Mouse (Mus musculus): ENCODE results near the gene Cebpa. TPM values are rescaled to one million over a fixed set of nuclear protein-coding genes. Genes with fewer than 3 reads are reported as not detected.

Gene Cebpa
- polyA plus RNA-seq, 1 experiment from 2014 or later = 11.0 TPM

DNA sequence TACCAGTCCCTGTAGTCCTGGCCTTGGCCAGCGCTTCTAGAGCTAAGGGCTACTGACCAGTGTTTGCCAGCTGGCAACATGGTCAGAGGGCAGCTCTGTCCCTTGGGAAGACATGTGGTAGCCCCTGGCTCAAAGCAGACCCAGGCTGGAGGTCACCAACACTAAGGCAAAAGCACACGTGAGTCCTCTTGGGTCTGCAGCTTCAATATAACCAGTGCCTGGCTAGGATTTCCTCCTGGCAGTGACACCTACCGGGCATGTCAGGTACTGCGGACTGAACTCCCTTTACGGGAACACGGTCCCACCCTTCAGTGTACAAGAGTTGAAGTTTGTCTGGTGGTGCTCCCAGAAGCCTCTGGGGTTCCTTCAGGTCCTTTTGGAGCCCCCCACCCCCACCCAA, 50.2 kb downstream of the Cebpa start:
- Histone ChIP-seq H3K27me3 (no peaks in the 10 kb centered on the region), H3K27ac (replicated peaks) (no peak overlapping the region), H3K4me2 (no peak overlapping the region), H3K9ac (no peak overlapping the region), H3K4me1 (replicated peaks) (peaks cover 26% of the 10 kb centered on the region), H3K36me3 (replicated peaks) (no peaks in the 10 kb centered on the region), H3K9me3 (replicated peaks) (no peaks in the 10 kb centered on the region), H3K4me3 (replicated peaks) (no peak overlapping the region)
- WGBS (ENCODE audit: insufficient replicate concordance) = 12% methylated on average over 6 of the region's 6 CpGs
- peak; percentile 7; the same call in 1 of the 2 replicates for ATAC-seq (ENCODE audit: insufficient read depth)

Small RNA genes within 50 kb of the gene (microRNA-seq; reads per million reads assigned to microRNA genes)
- gene Gm25033 = not detected

Other genes starting within 250 kb of the Cebpa start
- gene Pepd, start 206.9 kb upstream of the Cebpa start, polyA plus RNA-seq (2015; fragmentation: Nextera tagmentation; extraction: Ambion mirVana) = 59.3 and 64.1 TPM in 2 replicates
- gene Cebpg, start 62.7 kb upstream of the Cebpa start, polyA plus RNA-seq (2015; fragmentation: Nextera tagmentation; extraction: Ambion mirVana) = 20.2 and 22.1 TPM in 2 replicates
- 0.60 and 1.0 TPM in 2 replicates for gene Slc7a10, start 67.1 kb downstream of the Cebpa start, polyA plus RNA-seq (2015; fragmentation: Nextera tagmentation; extraction: Ambion mirVana)
- gene Lrp3, start 96.2 kb downstream of the Cebpa start, polyA plus RNA-seq (2015; fragmentation: Nextera tagmentation; extraction: Ambion mirVana) = 0.40 and 0.50 TPM in 2 replicates
- 5.6 and 5.7 TPM in 2 replicates for gene Gpatch1, start 199.1 kb downstream of the Cebpa start, polyA plus RNA-seq (2015; fragmentation: Nextera tagmentation; extraction: Ambion mirVana)
- gene Rhpn2, start 214.9 kb downstream of the Cebpa start, polyA plus RNA-seq (2015; fragmentation: Nextera tagmentation; extraction: Ambion mirVana) = 5.0 and 6.6 TPM in 2 replicates

Data from liver, embryonic 15.5 days (tissue).